Mouse (Mus musculus): ENCODE results near the gene Hoxc11.

- TF ChIP-seq IRF4 (IDR thresholded peaks at IDR 0.05; ENCODE audit: low read depth, low read length): no peak
- TF ChIP-seq CTCF (conservative IDR thresholded peaks at IDR 0.05 in 1 of 2, IDR thresholded peaks at IDR 0.05 in 1 of 2; ENCODE audit: low read depth in 2 of 2, low read length in 2 of 2): no peak
- no peak for TF ChIP-seq ZNF384 (IDR thresholded peaks at IDR 0.05; ENCODE audit: low read depth, low read length)
- no peak for TF ChIP-seq MAFK (IDR thresholded peaks at IDR 0.05; ENCODE audit: insufficient replicate concordance, low read length)
- TF ChIP-seq ETS1 (conservative IDR thresholded peaks at IDR 0.05; ENCODE audit: low read depth, low read length): no peak
- no peak for TF ChIP-seq POLR2A (IDR thresholded peaks at IDR 0.05; ENCODE audit: low read depth, low read length)
- no peak for TF ChIP-seq ZKSCAN1 (IDR thresholded peaks at IDR 0.05; ENCODE audit: borderline replicate concordance, low read depth, low read length)
- no peak for TF ChIP-seq MAZ (IDR thresholded peaks at IDR 0.05; ENCODE audit: low read depth, low read length)
Measured at GRCm38 (mm10) chr15:102921053-102922011, 32.9 kb upstream of the Hoxc11 start, which contains the start of gene Hoxc13.
